Mouse (Mus musculus) olfactory bulb, adult 2 months (tissue): Measurements from ENCODE around the gene Copa. TPM values are rescaled to one million over a fixed set of nuclear protein-coding genes. Genes with fewer than 3 reads are reported as not detected.

Source experiments
- H3K27ac ChIP-seq: fragments of 200-500 bp; 2 replicates; pipeline ENCODE4 v1.5.1; 2012; ENCODE audit warnings: low read depth, low read length; ENCODE audit not compliant: insufficient read depth
- H3K4me1 ChIP-seq: fragments of 200-500 bp; 2 replicates; pipeline ENCODE4 v1.6.1; 2012; ENCODE audit warnings: low read length; ENCODE audit not compliant: control insufficient read depth, insufficient read depth
- H3K4me3 ChIP-seq: fragments of 200-500 bp; 2 replicates; pipeline ENCODE4 v1.5.1; 2012; ENCODE audit warnings: mild to moderate bottlenecking, low read depth, low read length, moderate library complexity; ENCODE audit not compliant: insufficient read depth
- CTCF ChIP-seq: fragments of 200-500 bp; IDR thresholded peaks from 2 replicates; pipeline ENCODE4 v1.5.1; 2012; ENCODE audit warnings: low read depth, mild to moderate bottlenecking, low read length, moderate library complexity; ENCODE audit not compliant: insufficient read depth
- POLR2A ChIP-seq: fragments of 200-500 bp; IDR thresholded peaks from 2 replicates; pipeline ENCODE4 v1.6.1; 2012; ENCODE audit warnings: mild to moderate bottlenecking, low read depth, low read length, moderate library complexity; ENCODE audit not compliant: insufficient read depth
- WGBS: fragments of 180-500 bp; shearing (Covaris S2); methylation state at CpG from one replicate; pipeline ENCODE4 v1.1.7; 2018; 5-methylcytosine and 5-hydroxymethylcytosine counted together
- polyA plus RNA-seq: library from polyadenylated mRNA; stranded (reverse); fragments of >200 nt; gene quantifications from 2 replicates; pipeline ENCODE4 v1.2.4, GENCODE M21; 2012; ENCODE audit warnings: low replicate concordance; ENCODE audit not compliant: missing spikeins, insufficient read depth, insufficient read length

The Copa gene
- polyA plus RNA-seq, 1 experiment, result 120 TPM

- H3K4me3 ChIP-seq, result no peak overlapping the region
- no peaks in the 10 kb centered on the region for H3K4me1 ChIP-seq
- WGBS, result 52% methylated on average over 10 of the region's 10 CpGs
- H3K27ac ChIP-seq, result no peak overlapping the region
- TF ChIP-seq CTCF (no peak), POLR2A (no peak)
Measured at GRCm38 (mm10) chr1:172107777-172108477, 25.6 kb downstream of the Copa start.

- no peak for TF ChIP-seq POLR2A
- TF ChIP-seq CTCF, result no peak
- Histone ChIP-seq H3K27ac (no peak overlapping the region), H3K4me1 (no peaks in the 10 kb centered on the region), H3K4me3 (no peak overlapping the region)
- 95% methylated on average over 5 of the region's 5 CpGs for WGBS
Measured at GRCm38 (mm10) chr1:172116948-172117347, 34.6 kb downstream of the Copa start.

GRCm38 (mm10) chr1:172119100-172119499 lies 36.8 kb downstream of the Copa start:
- Histone ChIP-seq H3K4me3 (no peak overlapping the region), H3K27ac (no peak overlapping the region), H3K4me1 (no peaks in the 10 kb centered on the region)
- TF ChIP-seq POLR2A (no peak), CTCF (no peak)
- WGBS, result 75% methylated on average over 6 of the region's 6 CpGs

- 36% methylated on average over 3 of the region's 3 CpGs for WGBS
- no peak for TF ChIP-seq POLR2A
- 0 out of 2 replicates have a peak, but pooled peaks have one; percentile 24 for TF ChIP-seq CTCF
- H3K4me1 ChIP-seq, result no peaks in the 10 kb centered on the region
- H3K27ac ChIP-seq, result no peak overlapping the region
- no peak overlapping the region for H3K4me3 ChIP-seq
Measured at GRCm38 (mm10) chr1:172119720-172120119, 37.4 kb downstream of the Copa start.

- H3K4me1 ChIP-seq, result peaks cover 4% of the 10 kb centered on the region
- TF ChIP-seq POLR2A, result no peak
- no peak for TF ChIP-seq CTCF
- WGBS, result 80% methylated on average over 2 of the region's 2 CpGs
- H3K27ac ChIP-seq, result no peak overlapping the region
- H3K4me3 ChIP-seq, result no peak overlapping the region
Measured at GRCm38 (mm10) chr1:172122671-172123070, 40.3 kb downstream of the Copa start.

GRCm38 (mm10) chr1:172124572-172124971 lies 42.2 kb downstream of the Copa start:
- 80% methylated on average over 6 of the region's 6 CpGs for WGBS
- TF ChIP-seq CTCF (no peak), POLR2A (no peak)
- Histone ChIP-seq H3K4me1 (peaks cover 7% of the 10 kb centered on the region), H3K27ac (no peak overlapping the region), H3K4me3 (no peak overlapping the region)

- H3K4me3 ChIP-seq, result peak within 1 kb of the TSS; percentile 57
- TF ChIP-seq CTCF (no peak), POLR2A (peak; percentile 54; the same call in 1 of the 2 replicates)
- no peak within 1 kb of the TSS for H3K27ac ChIP-seq
- H3K4me1 ChIP-seq, result peaks cover 7% of the 10 kb centered on the region
- under 1% methylated on average over 42 of the region's 42 CpGs for WGBS
Measured at GRCm38 (mm10) chr1:172126376-172127347, 44.3 kb downstream of the Copa start, which contains the start of gene Pex19. Gene Pex19, plus strand, starts transcription at chr1:172126755.

- TF ChIP-seq CTCF, result no peak
- no peak for TF ChIP-seq POLR2A
- WGBS, result 40% methylated on average over 5 of the region's 5 CpGs
Measured at GRCm38 (mm10) chr1:172127487-172127886, 45.2 kb downstream of the Copa start.

GRCm38 (mm10) chr1:172128563-172128962 lies 46.2 kb downstream of the Copa start:
- no peak overlapping the region for H3K4me3 ChIP-seq
- TF ChIP-seq CTCF (no peak), POLR2A (no peak)
- H3K27ac ChIP-seq, result no peak overlapping the region
- peaks cover 7% of the 10 kb centered on the region for H3K4me1 ChIP-seq
- WGBS, result 89% methylated on average over 15 of the region's 15 CpGs

More at GRCm38 (mm10) chr1:172127487-172127886, 45.2 kb downstream of the Copa start:
- Histone ChIP-seq H3K4me3 (peak overlapping the region; percentile 31), H3K4me1 (peaks cover 7% of the 10 kb centered on the region), H3K27ac (no peak overlapping the region)
